Mouse (Mus musculus) ES-Bruce4 (cell line): ENCODE measurements at regions not wholly inside any gene's neighbourhood (a gene's known extent, or its start where the extent isn't known, plus 50 kb on each side); places are given as distances from the start of the nearest gene placed in this dataset.

ENCODE experiments used
- CTCF ChIP-seq: IDR thresholded peaks from one replicate; pipeline ENCODE4 v1.8.1; 2011; ENCODE audit warnings: low read depth, low read length
- POLR2A ChIP-seq: IDR thresholded peaks from one replicate; pipeline ENCODE4 v1.8.1; 2011; ENCODE audit warnings: low read length; ENCODE audit not compliant: insufficient read depth

DNA sequence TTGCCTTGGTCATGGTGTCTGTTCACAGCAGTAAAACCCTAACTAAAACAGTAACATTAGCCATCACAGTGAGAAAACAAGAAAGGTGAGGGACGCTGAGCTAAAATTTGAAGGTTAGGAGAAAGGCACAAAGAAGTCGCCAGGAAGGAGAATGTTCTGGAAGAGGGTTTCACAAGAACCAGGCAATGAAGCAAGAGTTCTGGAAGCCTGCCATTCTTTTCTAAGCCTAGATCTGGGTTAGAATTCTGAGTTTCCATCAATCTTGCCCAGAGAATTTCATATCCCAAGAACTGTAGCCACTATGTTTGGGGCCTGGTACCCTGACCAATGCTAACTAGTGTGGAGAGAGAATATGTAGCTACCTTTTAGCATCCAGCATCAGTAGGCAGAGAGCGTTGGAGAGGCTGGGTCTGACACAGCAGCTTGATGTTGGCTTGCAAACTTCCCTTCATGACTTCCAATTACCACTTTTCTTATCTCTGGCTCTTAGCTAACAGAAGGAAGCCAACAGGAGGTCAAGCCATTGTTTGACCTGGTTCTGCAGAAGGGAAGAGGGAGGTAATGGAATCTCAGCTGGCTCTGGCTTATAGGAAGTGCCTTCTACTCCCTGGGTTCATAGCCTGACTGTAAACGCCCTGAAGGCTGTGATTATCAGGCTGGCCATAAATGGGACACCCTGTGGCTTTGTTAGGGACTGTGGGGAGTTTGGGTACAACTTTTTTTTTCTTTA is 79.3 kb upstream of the Lifr start:
- no peak for TF ChIP-seq POLR2A
- TF ChIP-seq CTCF: no peak
